Mouse (Mus musculus): ENCODE data around the gene Uso1.

The Uso1 gene

GRCm38 (mm10) chr5:92198266-92198665 is 60.5 kb downstream of the Uso1 start:
- DNase-seq, result no peak

- DNase-seq, result no peak
These were observed 66.7 kb downstream of the Uso1 start for GRCm38 (mm10) chr5:92204162-92205036.

- no peak for DNase-seq
These were observed 67.4 kb downstream of the Uso1 start for GRCm38 (mm10) chr5:92205184-92205583.

GRCm38 (mm10) chr5:92205706-92206105 is 68.0 kb downstream of the Uso1 start:
- no peak for DNase-seq

GRCm38 (mm10) chr5:92206121-92206520 is 68.4 kb downstream of the Uso1 start:
- no peak for DNase-seq

- DNase-seq, result no peak
These were observed 72.5 kb downstream of the Uso1 start for GRCm38 (mm10) chr5:92210205-92210604.

GRCm38 (mm10) chr5:92212231-92212630 is 74.5 kb downstream of the Uso1 start:
- peak; percentile 9 for DNase-seq

- DNase-seq, result no peak
These were observed 77.6 kb downstream of the Uso1 start, which contains the start of gene U90926 for GRCm38 (mm10) chr5:92215308-92215707. TSS of gene U90926 (minus strand) at chr5:92215408.

- DNase-seq, result no peak
These were observed 81.4 kb downstream of the Uso1 start for GRCm38 (mm10) chr5:92218915-92219793.

GRCm38 (mm10) chr5:92219826-92220225 is 82.1 kb downstream of the Uso1 start:
- DNase-seq, result no peak

- DNase-seq, result no peak
These were observed 82.7 kb downstream of the Uso1 start for GRCm38 (mm10) chr5:92220287-92220902.

GRCm38 (mm10) chr5:92227782-92228181 is 90.0 kb downstream of the Uso1 start:
- no peak for DNase-seq

- no peak for DNase-seq
These were observed 91.0 kb downstream of the Uso1 start for GRCm38 (mm10) chr5:92228776-92229175.

GRCm38 (mm10) chr5:92229514-92229913 is 91.8 kb downstream of the Uso1 start:
- DNase-seq, result no peak

GRCm38 (mm10) chr5:92230306-92230705 is 92.6 kb downstream of the Uso1 start:
- DNase-seq, result no peak

GRCm38 (mm10) chr5:92231836-92232235 is 94.1 kb downstream of the Uso1 start:
- DNase-seq, result no peak

GRCm38 (mm10) chr5:92233366-92233765 is 95.6 kb downstream of the Uso1 start:
- no peak for DNase-seq

GRCm38 (mm10) chr5:92234939-92235557 is 97.3 kb downstream of the Uso1 start:
- no peak for DNase-seq

- peak; percentile 84 for DNase-seq
These were observed 101.8 kb downstream of the Uso1 start for GRCm38 (mm10) chr5:92239333-92240232.

- no peak for DNase-seq
These were observed 103.0 kb downstream of the Uso1 start for GRCm38 (mm10) chr5:92240769-92241168.

- no peak for DNase-seq
These were observed 107.2 kb downstream of the Uso1 start for GRCm38 (mm10) chr5:92244900-92245299.

- no peak for DNase-seq
These were observed 107.7 kb downstream of the Uso1 start for GRCm38 (mm10) chr5:92245483-92245882.

Measured in kidney, postnatal 10 days (tissue).